Mouse (Mus musculus) spleen, postnatal 4 days (tissue): ENCODE measurements around the gene Tcf23.

Experiments used
- DNase-seq, 2 experiments: peaks; one replicate each; pipeline ENCODE4 v3.0.0; 2022; ENCODE audit warnings: low spot score in 2 of 2

Tcf23 gene

GRCm38 (mm10) chr5:30949654-30950326, 18.7 kb upstream of the Tcf23 start:
- peak; percentile 89 to 92 for DNase-seq

- no peak for DNase-seq
Measured at GRCm38 (mm10) chr5:30950451-30950850, 18.0 kb upstream of the Tcf23 start.

GRCm38 (mm10) chr5:30950922-30951321, 17.5 kb upstream of the Tcf23 start:
- no peak for DNase-seq

- DNase-seq = no peak
Measured at GRCm38 (mm10) chr5:30951706-30952105, 16.8 kb upstream of the Tcf23 start.

GRCm38 (mm10) chr5:30952551-30952950, 15.9 kb upstream of the Tcf23 start:
- DNase-seq = no peak

- no peak for DNase-seq
Measured at GRCm38 (mm10) chr5:30954065-30954464, 14.4 kb upstream of the Tcf23 start.

- no peak for DNase-seq
Measured at GRCm38 (mm10) chr5:30954556-30954955, 13.9 kb upstream of the Tcf23 start.

GRCm38 (mm10) chr5:30955751-30956150, 12.7 kb upstream of the Tcf23 start:
- no peak for DNase-seq

GRCm38 (mm10) chr5:30957891-30958290, 10.6 kb upstream of the Tcf23 start:
- DNase-seq = no peak

- DNase-seq = no peak
Measured at GRCm38 (mm10) chr5:30959198-30959854, 9.1 kb upstream of the Tcf23 start.

GRCm38 (mm10) chr5:30959966-30960501, 8.4 kb upstream of the Tcf23 start, which contains the start of gene Preb:
Preb (minus strand) TSS chr5:30960361.
- DNase-seq = peak; percentile 97 to 99

GRCm38 (mm10) chr5:30960814-30961213, 7.6 kb upstream of the Tcf23 start:
- DNase-seq = no peak

GRCm38 (mm10) chr5:30961545-30962505, 6.6 kb upstream of the Tcf23 start:
- DNase-seq = no peak

GRCm38 (mm10) chr5:30963916-30964315, 4.5 kb upstream of the Tcf23 start:
- DNase-seq = no peak

GRCm38 (mm10) chr5:30966189-30966588, 2.3 kb upstream of the Tcf23 start:
- DNase-seq = no peak

GRCm38 (mm10) chr5:30969440-30969839, 978 bp downstream of the Tcf23 start:
- no peak for DNase-seq

GRCm38 (mm10) chr5:30974870-30975656, 6.6 kb downstream of the Tcf23 start:
- no peak for DNase-seq

- no peak for DNase-seq
Measured at GRCm38 (mm10) chr5:30982357-30982756, 13.9 kb downstream of the Tcf23 start.

- DNase-seq = no peak
Measured at GRCm38 (mm10) chr5:30992980-30993676, 24.7 kb downstream of the Tcf23 start.

GRCm38 (mm10) chr5:30994074-30994473, 25.6 kb downstream of the Tcf23 start:
- DNase-seq = no peak
